Mouse (Mus musculus) embryonic facial prominence, embryonic 11.5 days (tissue): Measurements from ENCODE around the gene Cmss1. TPM values are rescaled to one million over a fixed set of nuclear protein-coding genes. Genes with fewer than 3 reads are reported as not detected.

ENCODE experiments used
- ATAC-seq: fragments of 200-750 bp; cut with Nextera tagmentation; replicated peaks from 2 replicates; pipeline ENCODE4 v1.8.0; 2017; ENCODE audit warnings: low read depth; ENCODE audit not compliant: insufficient number of reproducible peaks, low FRiP score, low TSS enrichment
- DNase-seq: peaks from one replicate; pipeline ENCODE4 v3.0.0-alpha.2; 2015; ENCODE audit warnings: low spot score
- H3K27ac ChIP-seq: fragments of 300-500 bp; sonication (generic); replicated peaks from 2 replicates; pipeline ENCODE4 v1.5.1; 2014; ENCODE audit warnings: mild to moderate bottlenecking, low read depth, low read length, control low read depth
- H3K27me3 ChIP-seq: fragments of 300-500 bp; sonication (generic); 2 replicates; pipeline ENCODE4 v1.6.1; 2014; ENCODE audit warnings: mild to moderate bottlenecking, low read length, moderate library complexity, mixed read lengths; ENCODE audit not compliant: control insufficient read depth, insufficient read depth
- H3K36me3 ChIP-seq: fragments of 300-500 bp; sonication (generic); replicated peaks from 2 replicates; pipeline ENCODE4 v1.6.1; 2014; ENCODE audit warnings: low read depth, mild to moderate bottlenecking, low read length, moderate library complexity, mixed read lengths; ENCODE audit not compliant: control insufficient read depth, insufficient read depth
- H3K4me1 ChIP-seq: fragments of 300-500 bp; sonication (generic); 2 replicates; pipeline ENCODE4 v1.6.1; 2014; ENCODE audit warnings: low read length, mixed read lengths; ENCODE audit not compliant: control insufficient read depth, insufficient read depth
- H3K4me2 ChIP-seq: fragments of 300-500 bp; sonication (generic); 2 replicates; pipeline ENCODE4 v1.6.1; 2014; ENCODE audit warnings: low read depth, mild to moderate bottlenecking, control low read depth, low read length, moderate library complexity
- H3K4me3 ChIP-seq: fragments of 300-500 bp; sonication (generic); 2 replicates; pipeline ENCODE4 v1.5.1; 2014; ENCODE audit warnings: low read depth, low read length, control low read depth
- H3K9ac ChIP-seq: fragments of 300-500 bp; sonication (generic); replicated peaks from 2 replicates; pipeline ENCODE4 v1.6.1; 2014; ENCODE audit warnings: mild to moderate bottlenecking, control low read depth, low read length
- H3K9me3 ChIP-seq: fragments of 300-500 bp; sonication (generic); replicated peaks from 2 replicates; pipeline ENCODE4 v1.6.1; 2016; ENCODE audit warnings: mild to moderate bottlenecking, low read length, inconsistent platforms, mixed read lengths; ENCODE audit not compliant: control insufficient read depth
- WGBS: fragments of 180-500 bp; shearing (Covaris S2); extraction: QIAGEN DNeasy Blood & Tissue Kit; methylation state at CpG from one replicate; pipeline ENCODE4 v1.1.7; 2014; 5-methylcytosine and 5-hydroxymethylcytosine counted together
- polyA plus RNA-seq: library from polyadenylated mRNA; unstranded; fragments of >200 nt; fragmentation: Nextera tagmentation; extraction: Ambion mirVana; gene quantifications from 2 replicates; pipeline ENCODE4 v1.2.1, GENCODE M21; 2014

Cmss1 gene
- polyA plus RNA-seq, 1 experiment from 2014 or later: 55.9 TPM

GRCm38 (mm10) chr16:57349689-57350088, 257.0 kb downstream of the Cmss1 start:
- H3K9me3 ChIP-seq: no peaks in the 10 kb centered on the region
- no peak overlapping the region for H3K9ac ChIP-seq
- DNase-seq: no peak
- no peak for ATAC-seq
- H3K4me3 ChIP-seq: no peak overlapping the region
- no peaks in the 10 kb centered on the region for H3K4me1 ChIP-seq
- H3K27ac ChIP-seq: no peak overlapping the region
- H3K4me2 ChIP-seq: no peak overlapping the region
- H3K36me3 ChIP-seq: no peaks in the 10 kb centered on the region
- H3K27me3 ChIP-seq: no peaks in the 10 kb centered on the region
- WGBS: 52% methylated on average over 3 of the region's 3 CpGs

- 75% methylated on average over 3 of the region's 3 CpGs for WGBS
Observed at GRCm38 (mm10) chr16:57349039-57349438, 257.6 kb downstream of the Cmss1 start.

GRCm38 (mm10) chr16:57346258-57346657, 260.4 kb downstream of the Cmss1 start:
- DNase-seq (no peak), ATAC-seq (no peak)
- Histone ChIP-seq H3K36me3 (no peaks in the 10 kb centered on the region), H3K4me1 (no peaks in the 10 kb centered on the region), H3K4me3 (no peak overlapping the region), H3K9ac (no peak overlapping the region), H3K27me3 (no peaks in the 10 kb centered on the region), H3K27ac (no peak overlapping the region), H3K4me2 (no peak overlapping the region), H3K9me3 (no peaks in the 10 kb centered on the region)
- 74% methylated on average over 3 of the region's 3 CpGs for WGBS

More at GRCm38 (mm10) chr16:57349039-57349438, 257.6 kb downstream of the Cmss1 start:
- no peak overlapping the region for H3K9ac ChIP-seq
- no peaks in the 10 kb centered on the region for H3K9me3 ChIP-seq
- H3K36me3 ChIP-seq: no peaks in the 10 kb centered on the region
- no peak overlapping the region for H3K4me3 ChIP-seq
- H3K27me3 ChIP-seq: no peaks in the 10 kb centered on the region
- ATAC-seq (no peak), DNase-seq (no peak)
- no peak overlapping the region for H3K27ac ChIP-seq
- no peak overlapping the region for H3K4me2 ChIP-seq
- no peaks in the 10 kb centered on the region for H3K4me1 ChIP-seq

- WGBS: 65% methylated on average over 5 of the region's 5 CpGs
- no peak for ATAC-seq
- Histone ChIP-seq H3K27me3 (no peaks in the 10 kb centered on the region), H3K9me3 (no peaks in the 10 kb centered on the region), H3K4me3 (no peak overlapping the region), H3K9ac (no peak overlapping the region), H3K36me3 (no peaks in the 10 kb centered on the region), H3K4me2 (no peak overlapping the region), H3K27ac (no peak overlapping the region), H3K4me1 (no peaks in the 10 kb centered on the region)
- no peak for DNase-seq
Observed at GRCm38 (mm10) chr16:57340613-57340898, 266.1 kb downstream of the Cmss1 start.

GRCm38 (mm10) chr16:57339765-57340612, 266.7 kb downstream of the Cmss1 start:
- no peak for DNase-seq
- H3K27me3 ChIP-seq: no peaks in the 10 kb centered on the region
- H3K4me3 ChIP-seq: no peak overlapping the region
- no peak overlapping the region for H3K27ac ChIP-seq
- no peak for ATAC-seq
- H3K9me3 ChIP-seq: no peaks in the 10 kb centered on the region
- H3K9ac ChIP-seq: no peak overlapping the region
- no peaks in the 10 kb centered on the region for H3K36me3 ChIP-seq
- no peak overlapping the region for H3K4me2 ChIP-seq
- WGBS: 67% methylated on average over 8 of the region's 8 CpGs
- no peaks in the 10 kb centered on the region for H3K4me1 ChIP-seq

- no peak for DNase-seq
- Histone ChIP-seq H3K36me3 (no peaks in the 10 kb centered on the region), H3K27ac (no peak overlapping the region), H3K27me3 (no peaks in the 10 kb centered on the region), H3K4me1 (no peaks in the 10 kb centered on the region), H3K4me3 (no peak overlapping the region), H3K4me2 (no peak overlapping the region), H3K9me3 (no peaks in the 10 kb centered on the region), H3K9ac (no peak overlapping the region)
- WGBS: 76% methylated on average over 11 of the region's 11 CpGs
- ATAC-seq: no peak
Observed at GRCm38 (mm10) chr16:57336770-57337423, 269.8 kb downstream of the Cmss1 start.

- DNase-seq (no peak), ATAC-seq (no peak)
- H3K9ac ChIP-seq: no peak overlapping the region
- WGBS: 76% methylated on average over 7 of the region's 7 CpGs
- H3K27me3 ChIP-seq: no peaks in the 10 kb centered on the region
- no peak overlapping the region for H3K4me3 ChIP-seq
- H3K36me3 ChIP-seq: no peaks in the 10 kb centered on the region
- no peaks in the 10 kb centered on the region for H3K4me1 ChIP-seq
- H3K4me2 ChIP-seq: no peak overlapping the region
- no peaks in the 10 kb centered on the region for H3K9me3 ChIP-seq
- no peak overlapping the region for H3K27ac ChIP-seq
Observed at GRCm38 (mm10) chr16:57332301-57332700, 274.4 kb downstream of the Cmss1 start.

- Histone ChIP-seq H3K9ac (no peak overlapping the region), H3K4me3 (no peak overlapping the region), H3K36me3 (no peaks in the 10 kb centered on the region), H3K4me1 (no peaks in the 10 kb centered on the region), H3K4me2 (no peak overlapping the region), H3K9me3 (no peaks in the 10 kb centered on the region), H3K27me3 (no peaks in the 10 kb centered on the region), H3K27ac (no peak overlapping the region)
- DNase-seq (no peak), ATAC-seq (no peak)
- WGBS: 78% methylated on average over 2 of the region's 2 CpGs
Observed at GRCm38 (mm10) chr16:57330111-57330510, 276.6 kb downstream of the Cmss1 start.
